Mouse (Mus musculus) stomach, embryonic 16.5 days (tissue): Measurements from ENCODE around the gene Incenp. TPM values are rescaled to one million over a fixed set of nuclear protein-coding genes. Genes with fewer than 3 reads are reported as not detected.
A peak's percentile ranks its signal among the peaks of the same experiment; 100 is the strongest.

Source experiments
- ATAC-seq: fragments of 200-750 bp; cut with Nextera tagmentation; 2 replicates; pipeline ENCODE4 v1.8.0; 2017; ENCODE audit warnings: moderate number of reproducible peaks, moderate TSS enrichment; ENCODE audit not compliant: insufficient read depth, low FRiP score
- H3K27ac ChIP-seq: fragments of 300-500 bp; sonication (generic); 2 replicates; pipeline ENCODE4 v1.5.1; 2014; ENCODE audit warnings: low read length
- H3K27me3 ChIP-seq: fragments of 300-500 bp; sonication (generic); 2 replicates; pipeline ENCODE4 v1.6.1; 2014; ENCODE audit warnings: low read length, control low read depth, mixed read lengths; ENCODE audit not compliant: control insufficient read depth, insufficient read depth
- H3K36me3 ChIP-seq: fragments of 300-500 bp; sonication (generic); 2 replicates; pipeline ENCODE4 v1.6.1; 2014; ENCODE audit warnings: low read length; ENCODE audit not compliant: control insufficient read depth, insufficient read depth
- H3K4me1 ChIP-seq: fragments of 300-500 bp; sonication (generic); 2 replicates; pipeline ENCODE4 v1.6.1; 2014; ENCODE audit warnings: low read length, control low read depth, mixed read lengths; ENCODE audit not compliant: control insufficient read depth, insufficient read depth
- H3K4me2 ChIP-seq: fragments of 300-500 bp; sonication (generic); 2 replicates; pipeline ENCODE4 v1.6.1; 2014; ENCODE audit warnings: low read depth, low read length, mixed read lengths
- H3K4me3 ChIP-seq: fragments of 300-500 bp; sonication (generic); replicated peaks from 2 replicates; pipeline ENCODE4 v1.5.1; 2014; ENCODE audit warnings: mild to moderate bottlenecking, low read length
- H3K9ac ChIP-seq: fragments of 300-500 bp; sonication (generic); 2 replicates; pipeline ENCODE4 v1.6.1; 2014; ENCODE audit warnings: low read length
- H3K9me3 ChIP-seq: fragments of 300-500 bp; sonication (generic); replicated peaks from 2 replicates; pipeline ENCODE4 v1.6.1; 2016; ENCODE audit warnings: low read length, control low read depth; ENCODE audit not compliant: control insufficient read depth
- WGBS: fragments of 180-500 bp; shearing (Covaris S2); extraction: QIAGEN DNeasy Blood & Tissue Kit; methylation state at CpG from one replicate; pipeline ENCODE4 v1.1.7; 2014; 5-methylcytosine and 5-hydroxymethylcytosine counted together
- polyA plus RNA-seq: library from polyadenylated mRNA; unstranded; fragments of >200 nt; fragmentation: Nextera tagmentation; extraction: Ambion mirVana; gene quantifications from 2 replicates; pipeline ENCODE4 v1.2.1, GENCODE M21; 2015

The Incenp gene
- polyA plus RNA-seq, 1 experiment from 2014 or later, result 73.6 TPM

- H3K36me3 ChIP-seq, result no peaks in the 10 kb centered on the region
- no peak overlapping the region for H3K4me3 ChIP-seq
- H3K27me3 ChIP-seq, result no peaks in the 10 kb centered on the region
- H3K4me2 ChIP-seq, result no peak overlapping the region
- H3K9ac ChIP-seq, result no peak overlapping the region
- 29% methylated on average over 2 of the region's 2 CpGs for WGBS
- no peaks in the 10 kb centered on the region for H3K9me3 ChIP-seq
- ATAC-seq, result no peak
- H3K4me1 ChIP-seq, result peaks cover 8% of the 10 kb centered on the region; the same call in 1 of the 2 replicates
- no peak overlapping the region for H3K27ac ChIP-seq
Observed at GRCm38 (mm10) chr19:9922228-9922627, 22.9 kb upstream of the Incenp start.

GRCm38 (mm10) chr19:9920835-9921784, 21.8 kb upstream of the Incenp start:
- Histone ChIP-seq H3K9me3 (no peaks in the 10 kb centered on the region), H3K4me2 (no peak overlapping the region), H3K9ac (no peak overlapping the region), H3K4me1 (peaks cover 8% of the 10 kb centered on the region; the same call in 1 of the 2 replicates), H3K36me3 (no peaks in the 10 kb centered on the region), H3K27ac (no peak overlapping the region), H3K27me3 (no peaks in the 10 kb centered on the region), H3K4me3 (no peak overlapping the region)
- peak; percentile 45; the same call in 1 of the 2 replicates for ATAC-seq
- WGBS, result 48% methylated on average over 13 of the region's 13 CpGs

- Histone ChIP-seq H3K4me1 (peaks cover 6% of the 10 kb centered on the region; the same call in 1 of the 2 replicates), H3K4me2 (no peak overlapping the region), H3K9me3 (no peaks in the 10 kb centered on the region), H3K36me3 (no peaks in the 10 kb centered on the region), H3K9ac (no peak overlapping the region), H3K27ac (no peak overlapping the region), H3K4me3 (no peak overlapping the region), H3K27me3 (no peaks in the 10 kb centered on the region)
- WGBS, result 59% methylated on average over 9 of the region's 9 CpGs
- ATAC-seq, result no peak
Observed at GRCm38 (mm10) chr19:9918176-9918861, 19.0 kb upstream of the Incenp start.

GRCm38 (mm10) chr19:9917727-9918126, 18.4 kb upstream of the Incenp start:
- WGBS, result 60% methylated on average over 4 of the region's 4 CpGs
- H3K9ac ChIP-seq, result no peak overlapping the region
- H3K4me1 ChIP-seq, result peaks cover 6% of the 10 kb centered on the region; the same call in 1 of the 2 replicates
- no peak overlapping the region for H3K4me3 ChIP-seq
- no peak overlapping the region for H3K4me2 ChIP-seq
- no peak overlapping the region for H3K27ac ChIP-seq
- ATAC-seq, result no peak
- H3K9me3 ChIP-seq, result no peaks in the 10 kb centered on the region
- H3K36me3 ChIP-seq, result no peaks in the 10 kb centered on the region
- H3K27me3 ChIP-seq, result no peaks in the 10 kb centered on the region

GRCm38 (mm10) chr19:9915935-9916334, 16.6 kb upstream of the Incenp start:
- 0% methylated on average over 1 of the region's 1 CpGs for WGBS
- no peaks in the 10 kb centered on the region for H3K36me3 ChIP-seq
- H3K9ac ChIP-seq, result no peak overlapping the region
- no peaks in the 10 kb centered on the region for H3K9me3 ChIP-seq
- ATAC-seq, result no peak
- H3K4me2 ChIP-seq, result no peak overlapping the region
- peaks cover 5% of the 10 kb centered on the region; the same call in 1 of the 2 replicates for H3K4me1 ChIP-seq
- H3K27me3 ChIP-seq, result no peaks in the 10 kb centered on the region
- no peak overlapping the region for H3K4me3 ChIP-seq
- H3K27ac ChIP-seq, result no peak overlapping the region

GRCm38 (mm10) chr19:9914346-9914745, 15.0 kb upstream of the Incenp start:
- H3K9ac ChIP-seq, result no peak overlapping the region
- no peak overlapping the region for H3K4me3 ChIP-seq
- no peak overlapping the region for H3K27ac ChIP-seq
- H3K27me3 ChIP-seq, result no peaks in the 10 kb centered on the region
- H3K36me3 ChIP-seq, result no peaks in the 10 kb centered on the region
- no peaks in the 10 kb centered on the region for H3K9me3 ChIP-seq
- WGBS, result 81% methylated on average over 3 of the region's 3 CpGs
- no peaks in the 10 kb centered on the region for H3K4me1 ChIP-seq
- no peak for ATAC-seq
- H3K4me2 ChIP-seq, result no peak overlapping the region

- H3K9ac ChIP-seq, result no peak overlapping the region
- H3K4me1 ChIP-seq, result no peaks in the 10 kb centered on the region
- no peaks in the 10 kb centered on the region for H3K27me3 ChIP-seq
- no peak overlapping the region for H3K27ac ChIP-seq
- ATAC-seq, result no peak
- 82% methylated on average over 5 of the region's 5 CpGs for WGBS
- H3K36me3 ChIP-seq, result no peaks in the 10 kb centered on the region
- H3K4me2 ChIP-seq, result no peak overlapping the region
- no peaks in the 10 kb centered on the region for H3K9me3 ChIP-seq
- no peak overlapping the region for H3K4me3 ChIP-seq
Observed at GRCm38 (mm10) chr19:9913784-9914183, 14.4 kb upstream of the Incenp start.

- Histone ChIP-seq H3K4me3 (no peak overlapping the region), H3K9ac (no peak overlapping the region), H3K4me2 (no peak overlapping the region), H3K9me3 (no peaks in the 10 kb centered on the region), H3K27me3 (no peaks in the 10 kb centered on the region), H3K27ac (no peak overlapping the region), H3K36me3 (no peaks in the 10 kb centered on the region), H3K4me1 (no peaks in the 10 kb centered on the region)
- no peak for ATAC-seq
- 7% methylated on average over 6 of the region's 6 CpGs for WGBS
Observed at GRCm38 (mm10) chr19:9911314-9911754, 12.0 kb upstream of the Incenp start.

GRCm38 (mm10) chr19:9909351-9909750, 10.0 kb upstream of the Incenp start:
- 76% methylated on average over 5 of the region's 5 CpGs for WGBS
- H3K4me1 ChIP-seq, result no peaks in the 10 kb centered on the region
- H3K9ac ChIP-seq, result no peak overlapping the region
- no peak overlapping the region for H3K4me3 ChIP-seq
- ATAC-seq, result no peak
- H3K27me3 ChIP-seq, result no peaks in the 10 kb centered on the region
- H3K27ac ChIP-seq, result no peak overlapping the region
- H3K36me3 ChIP-seq, result no peaks in the 10 kb centered on the region
- no peaks in the 10 kb centered on the region for H3K9me3 ChIP-seq
- no peak overlapping the region for H3K4me2 ChIP-seq
